Comparison of ENCODE assay signal across 26 mouse cellular contexts in genomic region chr1:92921496-92921895, GRCm38 (mm10). TPM values are rescaled to one million over a fixed set of nuclear protein-coding genes. Genes with fewer than 3 reads are reported as not detected.
DNase-seq lines count a peak whose midpoint lies in the region; ATAC-seq and TF ChIP-seq lines count a peak whose summit lies in the region.
"Had no signal": no experiment of that assay in that cellular context is flagged by ENCODE, and none has a peak within 500 bp of the region (broad histone marks: within the 10 kb centered on the region; RNA-seq: fewer than 3 reads in every experiment).

No protein-coding gene starts in this region.

- no peak for ATAC-seq in heart, embryonic 13.5 days (ENCODE audit: extremely low read depth, insufficient number of reproducible peaks, low FRiP score, low TSS enrichment)
- ATAC-seq in heart, embryonic 16.5 days (replicated peaks; ENCODE audit: extremely low read depth, insufficient read depth, low FRiP score) = peak; percentile 60
- no peak for ATAC-seq in intestine, postnatal 0 days
- ATAC-seq: activated CD4-positive, CD25-positive, alpha-beta regulatory T cell, adult 4 months; forebrain, embryonic 13.5 days; forebrain, embryonic 16.5 days had no signal

- H3K4me1 ChIP-seq in heart, embryonic 13.5 days = peaks cover 22% of the 10 kb centered on the region
- peaks cover 19% of the 10 kb centered on the region for H3K4me1 ChIP-seq in heart, embryonic 16.5 days (ENCODE audit: control insufficient read depth, insufficient read depth, low read length)
- no peaks in the 10 kb centered on the region; the same call in 1 of the 2 replicates for H3K4me1 ChIP-seq in heart, adult 2 months (ENCODE audit: control insufficient read depth, insufficient read depth, low read length)
- H3K4me1 ChIP-seq in intestine, postnatal 0 days (replicated peaks; ENCODE audit: control insufficient read depth, insufficient read depth, low read length) = peaks cover 4% of the 10 kb centered on the region; the same call in 1 of the 2 replicates
- H3K4me1 ChIP-seq: embryonic facial prominence, embryonic 10.5 days; embryonic facial prominence, embryonic 13.5 days; forebrain, embryonic 13.5 days; hindbrain, embryonic 10.5 days; hindbrain, embryonic 13.5 days had no signal

- no peaks in the 10 kb centered on the region for H3K79me2 ChIP-seq in heart, adult 2 months (replicated peaks; ENCODE audit: control insufficient read depth, insufficient read depth, low read length)

- H3K4me3 ChIP-seq in heart, embryonic 13.5 days = no peak overlapping the region
- H3K4me3 ChIP-seq in heart, embryonic 16.5 days (ENCODE audit: low read length) = no peak overlapping the region
- H3K4me3 ChIP-seq in heart, adult 2 months = no peak overlapping the region
- H3K4me3 ChIP-seq in intestine, postnatal 0 days (ENCODE audit: low read depth, low read length) = no peak overlapping the region
- H3K4me3 ChIP-seq: embryonic facial prominence, embryonic 10.5 days; embryonic facial prominence, embryonic 13.5 days; erythroblast, embryonic 14.5 days; forebrain, embryonic 13.5 days; gastrocnemius, adult 2 months; hindbrain, embryonic 10.5 days; hindbrain, embryonic 13.5 days had no signal

- peak overlapping the region; percentile 67 for H3K27ac ChIP-seq in heart, embryonic 13.5 days (replicated peaks)
- peak overlapping the region; percentile 82 for H3K27ac ChIP-seq in heart, embryonic 16.5 days (ENCODE audit: low read length)
- no peak overlapping the region; the same call in 1 of the 2 replicates for H3K27ac ChIP-seq in heart, adult 2 months
- peak overlapping the region; percentile 73 for H3K27ac ChIP-seq in intestine, postnatal 0 days (ENCODE audit: low read depth, low read length)
- H3K27ac ChIP-seq: embryonic facial prominence, embryonic 10.5 days; embryonic facial prominence, embryonic 13.5 days; forebrain, embryonic 13.5 days; gastrocnemius, adult 2 months; hindbrain, embryonic 10.5 days; hindbrain, embryonic 13.5 days had no signal

- H3K36me3 ChIP-seq in heart, embryonic 13.5 days = peaks cover 48% of the 10 kb centered on the region
- peaks cover 33% of the 10 kb centered on the region for H3K36me3 ChIP-seq in heart, embryonic 16.5 days (ENCODE audit: control insufficient read depth, insufficient read depth)
- H3K36me3 ChIP-seq in heart, adult 2 months (ENCODE audit: control insufficient read depth, insufficient read depth, low read length) = no peaks in the 10 kb centered on the region
- peaks cover 42% of the 10 kb centered on the region for H3K36me3 ChIP-seq in intestine, postnatal 0 days (ENCODE audit: control insufficient read depth, insufficient read depth)

- 56% methylated on average over 4 of the region's 4 CpGs for WGBS in heart, embryonic 13.5 days
- WGBS in heart, embryonic 16.5 days = 56% methylated on average over 4 of the region's 4 CpGs
- 43% methylated on average over 4 of the region's 4 CpGs for WGBS in heart, adult 2 months
- 84% methylated on average over 4 of the region's 4 CpGs for WGBS in intestine, postnatal 0 days

- no peak for DNase-seq in heart, postnatal 10 days
- no peak for DNase-seq in heart, adult 2 months
- no peak for DNase-seq in thymus, adult 18-20 months
- DNase-seq: adrenal gland, adult 8-10 months; adrenal gland, postnatal 25 days; cerebellum, adult 11-12 months; cerebellum, adult 8-10 months; cerebellum, postnatal 10 days; cerebellum, postnatal 36 days; embryo, embryonic 11 days; gastrocnemius, adult 2 months; gastrocnemius, postnatal 14 days; heart, postnatal 14 days; kidney, adult 11 months; kidney, adult 8-10 months had no signal

- no peaks in the 10 kb centered on the region for H3K9me3 ChIP-seq in heart, embryonic 13.5 days
- H3K9me3 ChIP-seq in heart, embryonic 16.5 days (replicated peaks; ENCODE audit: control insufficient read depth, low read length) = no peaks in the 10 kb centered on the region
- no peaks in the 10 kb centered on the region for H3K9me3 ChIP-seq in intestine, postnatal 0 days (ENCODE audit: control insufficient read depth)
- H3K9me3 ChIP-seq: embryonic facial prominence, embryonic 10.5 days; embryonic facial prominence, embryonic 13.5 days; forebrain, embryonic 13.5 days; hindbrain, embryonic 10.5 days; hindbrain, embryonic 13.5 days had no signal

- intact Hi-C loops in heart, postnatal 10 days (cut with DNase I) = no loop called here
- intact Hi-C loops in heart, adult 2 months (cut with DNase I) = no loop called here

- no peak for TF ChIP-seq EP300 in heart, adult 2 months (IDR thresholded peaks at IDR 0.05; ENCODE audit: insufficient read depth, low read depth, low read length)

- TF ChIP-seq CTCF in heart, adult 2 months (IDR thresholded peaks at IDR 0.05) = no peak
- TF ChIP-seq CTCF in intestine, postnatal 0 days (IDR thresholded peaks at IDR 0.05; ENCODE audit: low read depth) = no peak

- no peak for TF ChIP-seq POLR2A in heart, adult 2 months (IDR thresholded peaks at IDR 0.05; ENCODE audit: insufficient read depth, low read depth, low read length)

- no peak overlapping the region for H3K4me2 ChIP-seq in heart, embryonic 13.5 days
- H3K4me2 ChIP-seq in heart, embryonic 16.5 days (ENCODE audit: low read depth, low read length) = peak overlapping the region; percentile 19; the same call in 1 of the 2 replicates
- no peak overlapping the region for H3K4me2 ChIP-seq in intestine, postnatal 0 days (replicated peaks; ENCODE audit: low read depth)
- H3K4me2 ChIP-seq: embryonic facial prominence, embryonic 13.5 days; forebrain, embryonic 13.5 days; hindbrain, embryonic 13.5 days had no signal

- peaks cover 14% of the 10 kb centered on the region for H3K27me3 ChIP-seq in heart, embryonic 13.5 days (replicated peaks)
- H3K27me3 ChIP-seq in heart, embryonic 16.5 days (ENCODE audit: control insufficient read depth, insufficient read depth, low read length) = no peaks in the 10 kb centered on the region
- no peaks in the 10 kb centered on the region for H3K27me3 ChIP-seq in heart, adult 2 months (ENCODE audit: control insufficient read depth, insufficient read depth, low read length)
- no peaks in the 10 kb centered on the region for H3K27me3 ChIP-seq in intestine, postnatal 0 days (replicated peaks; ENCODE audit: control insufficient read depth, insufficient read depth, low read length)
- H3K27me3 ChIP-seq: embryonic facial prominence, embryonic 13.5 days had no signal

- H3K9ac ChIP-seq in heart, embryonic 13.5 days = no peak overlapping the region
- 0 out of 2 replicates have a peak overlapping the region, but pooled peaks have one; percentile 4 for H3K9ac ChIP-seq in heart, embryonic 16.5 days (ENCODE audit: low read length)
- H3K9ac ChIP-seq in heart, adult 2 months (ENCODE audit: low read depth, low read length) = no peak overlapping the region
- H3K9ac ChIP-seq in intestine, postnatal 0 days (ENCODE audit: low read depth, low read length) = no peak overlapping the region
- H3K9ac ChIP-seq: embryonic facial prominence, embryonic 13.5 days; forebrain, embryonic 13.5 days; hindbrain, embryonic 13.5 days had no signal

RNA-seq across cellular contexts. Expression of gene Rnpepl1, which starts 10.9 kb away (rescaled TPM):
- 30.9 and 31.0 TPM in 2 replicates for polyA plus RNA-seq in heart, embryonic 13.5 days (2015; fragmentation: Nextera tagmentation; extraction: Ambion mirVana)
- 10 to 100 TPM; 77.3 to 79.2 TPM for total RNA-seq in heart, postnatal 10 days (2021)
- polyA plus RNA-seq in heart, embryonic 16.5 days (2015; fragmentation: Nextera tagmentation; extraction: Ambion mirVana) = 29.8 and 45.6 TPM in 2 replicates
- total RNA-seq in heart, adult 2 months (2021) = 10 to 100 TPM; 66.1 to 78.3 TPM
- 89.8 and 107 TPM in 2 replicates for polyA plus RNA-seq in heart, adult 2 months (2012; rRNA removed)
- polyA plus RNA-seq in intestine, postnatal 0 days (2015; fragmentation: Nextera tagmentation; extraction: Ambion mirVana) = 75.0 and 87.9 TPM in 2 replicates

RNA-seq across cellular contexts. Expression of gene Capn10, which starts 12.7 kb away (rescaled TPM):
- polyA plus RNA-seq in heart, embryonic 13.5 days (2015; fragmentation: Nextera tagmentation; extraction: Ambion mirVana) = 14.9 and 15.8 TPM in 2 replicates
- total RNA-seq in heart, postnatal 10 days (2021) = 10 to 100 TPM in 1 of 2 experiments, 1 to 10 TPM in 1; 9.9 to 10.9 TPM
- polyA plus RNA-seq in heart, embryonic 16.5 days (2015; fragmentation: Nextera tagmentation; extraction: Ambion mirVana) = 26.9 and 27.1 TPM in 2 replicates
- 1 to 10 TPM; 5.0 to 5.6 TPM for total RNA-seq in heart, adult 2 months (2021)
- 7.7 and 9.1 TPM in 2 replicates for polyA plus RNA-seq in heart, adult 2 months (2012; rRNA removed)
- 31.6 and 34.4 TPM in 2 replicates for polyA plus RNA-seq in intestine, postnatal 0 days (2015; fragmentation: Nextera tagmentation; extraction: Ambion mirVana)

RNA-seq across cellular contexts. Expression of gene Dusp28, which starts 14.7 kb away (rescaled TPM):
- polyA plus RNA-seq in heart, embryonic 13.5 days (2015; fragmentation: Nextera tagmentation; extraction: Ambion mirVana) = 9.8 and 12.8 TPM in 2 replicates
- 10 to 100 TPM; 11.5 to 12.8 TPM for total RNA-seq in heart, postnatal 10 days (2021)
- polyA plus RNA-seq in heart, embryonic 16.5 days (2015; fragmentation: Nextera tagmentation; extraction: Ambion mirVana) = 16.6 and 18.5 TPM in 2 replicates
- 10 to 100 TPM; 15.1 to 15.5 TPM for total RNA-seq in heart, adult 2 months (2021)
- 27.9 and 29.2 TPM in 2 replicates for polyA plus RNA-seq in heart, adult 2 months (2012; rRNA removed)
- polyA plus RNA-seq in intestine, postnatal 0 days (2015; fragmentation: Nextera tagmentation; extraction: Ambion mirVana) = 18.8 and 19.2 TPM in 2 replicates

RNA-seq across cellular contexts. Expression of gene Ankmy1, which starts 18.8 kb away (rescaled TPM):
- polyA plus RNA-seq in heart, embryonic 13.5 days (2015; fragmentation: Nextera tagmentation; extraction: Ambion mirVana) = 0.12 and 0.17 TPM in 2 replicates
- under 1 TPM in 1 of 2 experiments, not detected in 1; 0.32 TPM for total RNA-seq in heart, postnatal 10 days (2021)
- 0.44 and 0.67 TPM in 2 replicates for polyA plus RNA-seq in heart, embryonic 16.5 days (2015; fragmentation: Nextera tagmentation; extraction: Ambion mirVana)
- total RNA-seq in heart, adult 2 months (2021) = under 1 TPM in 1 of 2 experiments, not detected in 1; 0.09 TPM
- 0.21 TPM in 1 of 2 replicates, not detected in the other for polyA plus RNA-seq in heart, adult 2 months (2012; rRNA removed)
- 0.12 TPM in 1 of 2 replicates, not detected in the other for polyA plus RNA-seq in intestine, postnatal 0 days (2015; fragmentation: Nextera tagmentation; extraction: Ambion mirVana)
- polyA plus RNA-seq: erythroblast, embryonic 14.5 days had no signal

RNA-seq across cellular contexts. Expression of gene Gpr35, which starts 29.2 kb away (rescaled TPM):
- 0.14 and 0.48 TPM in 2 replicates for polyA plus RNA-seq in heart, embryonic 13.5 days (2015; fragmentation: Nextera tagmentation; extraction: Ambion mirVana)
- under 1 TPM; 0.29 to 0.45 TPM for total RNA-seq in heart, postnatal 10 days (2021)
- polyA plus RNA-seq in heart, embryonic 16.5 days (2015; fragmentation: Nextera tagmentation; extraction: Ambion mirVana) = 0.55 and 0.83 TPM in 2 replicates
- total RNA-seq in heart, adult 2 months (2021) = 1 to 10 TPM in 1 of 2 experiments, under 1 TPM in 1; 0.50 to 1.0 TPM
- 1.1 and 1.2 TPM in 2 replicates for polyA plus RNA-seq in heart, adult 2 months (2012; rRNA removed)
- polyA plus RNA-seq in intestine, postnatal 0 days (2015; fragmentation: Nextera tagmentation; extraction: Ambion mirVana) = 4.7 and 4.8 TPM in 2 replicates
